Mouse (Mus musculus): Measurements from ENCODE around the gene Lonp2.

The Lonp2 gene

DNA sequence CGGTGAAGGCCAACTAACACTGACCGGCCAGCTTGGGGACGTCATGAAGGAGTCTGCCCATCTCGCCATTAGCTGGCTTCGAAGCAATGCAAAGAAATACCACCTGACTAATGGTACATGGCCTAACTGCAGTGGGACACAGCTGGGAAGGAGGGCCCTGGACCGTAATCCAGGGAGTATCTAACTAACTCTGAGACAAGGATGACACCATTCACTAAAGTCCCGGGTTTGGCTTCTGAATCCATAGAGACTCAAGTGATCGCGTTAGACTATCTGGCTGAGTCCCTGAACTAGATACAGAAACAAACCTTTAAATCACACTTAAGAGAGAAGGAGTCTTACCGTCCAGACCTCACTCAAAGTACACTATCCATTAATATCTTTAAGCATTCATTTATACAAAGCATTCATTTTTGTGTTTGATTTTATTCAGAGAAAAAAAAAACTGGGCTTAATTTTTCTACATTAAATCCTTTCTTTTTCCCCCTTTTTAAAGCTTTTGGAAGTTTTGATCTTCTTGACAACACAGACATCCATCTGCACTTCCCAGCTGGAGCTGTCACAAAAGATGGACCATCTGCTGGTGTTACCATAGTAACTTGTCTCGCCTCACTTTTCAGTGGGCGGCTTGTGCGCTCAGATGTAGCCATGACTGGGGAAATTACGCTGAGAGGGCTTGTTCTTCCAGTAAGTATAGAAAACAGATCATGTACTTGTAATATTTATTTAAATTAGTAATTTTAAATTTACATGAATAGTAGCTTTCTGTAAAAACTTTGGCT lies 89.8 kb downstream of the Lonp2 start:
- DNase-seq (ENCODE audit: low read depth, low spot score): no peak

DNA sequence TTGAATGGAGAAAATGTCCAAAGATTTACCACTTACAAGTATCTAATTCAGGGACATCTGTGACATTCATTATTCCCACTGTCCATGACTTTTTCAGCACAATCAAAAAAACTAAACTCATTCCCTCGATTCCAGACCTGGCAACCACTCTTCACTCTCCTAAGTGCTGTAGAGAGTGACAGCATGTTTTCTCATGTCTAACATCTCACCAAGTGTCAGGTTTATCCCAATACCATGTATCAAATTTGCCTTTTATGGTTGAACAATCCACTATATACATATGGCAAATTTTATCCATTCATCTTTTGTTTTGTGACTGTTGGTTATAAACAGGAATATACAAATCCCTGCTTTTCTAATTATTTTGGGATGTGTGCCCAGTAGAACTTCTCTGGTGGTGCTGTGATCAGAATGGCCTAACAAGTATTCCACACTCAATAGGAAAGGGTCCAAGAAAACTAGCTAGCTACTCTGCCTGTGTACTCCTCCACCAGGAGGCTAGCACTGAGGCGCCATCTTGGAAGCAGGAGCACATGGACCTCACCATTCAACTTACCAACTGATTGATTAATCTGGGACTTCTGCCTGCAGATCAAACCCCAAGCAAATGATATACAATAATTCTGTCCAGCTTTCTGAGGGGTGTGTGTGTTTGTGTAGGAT lies 94.6 kb downstream of the Lonp2 start:
- no peak for DNase-seq (ENCODE audit: low read depth, low spot score)

DNA sequence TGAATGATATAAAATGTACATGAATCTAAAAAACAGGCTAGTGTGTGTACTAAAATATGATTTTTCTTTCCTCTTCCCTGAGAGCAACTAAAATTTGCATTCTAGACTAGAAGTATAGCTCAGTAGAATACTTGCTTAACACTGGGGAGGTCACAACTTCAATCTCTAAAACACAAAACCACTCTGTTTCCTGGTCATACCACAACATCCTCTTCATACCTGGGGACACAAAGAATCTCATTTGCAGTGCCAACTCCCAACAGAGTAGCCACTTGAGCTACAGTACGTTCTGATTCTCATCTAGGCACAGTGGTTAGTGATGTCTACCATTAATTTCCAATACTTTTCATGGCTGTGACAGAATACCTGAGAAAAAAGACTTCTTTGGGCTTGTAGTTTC lies 95.5 kb downstream of the Lonp2 start:
- DNase-seq (ENCODE audit: low read depth, low spot score): no peak

DNA sequence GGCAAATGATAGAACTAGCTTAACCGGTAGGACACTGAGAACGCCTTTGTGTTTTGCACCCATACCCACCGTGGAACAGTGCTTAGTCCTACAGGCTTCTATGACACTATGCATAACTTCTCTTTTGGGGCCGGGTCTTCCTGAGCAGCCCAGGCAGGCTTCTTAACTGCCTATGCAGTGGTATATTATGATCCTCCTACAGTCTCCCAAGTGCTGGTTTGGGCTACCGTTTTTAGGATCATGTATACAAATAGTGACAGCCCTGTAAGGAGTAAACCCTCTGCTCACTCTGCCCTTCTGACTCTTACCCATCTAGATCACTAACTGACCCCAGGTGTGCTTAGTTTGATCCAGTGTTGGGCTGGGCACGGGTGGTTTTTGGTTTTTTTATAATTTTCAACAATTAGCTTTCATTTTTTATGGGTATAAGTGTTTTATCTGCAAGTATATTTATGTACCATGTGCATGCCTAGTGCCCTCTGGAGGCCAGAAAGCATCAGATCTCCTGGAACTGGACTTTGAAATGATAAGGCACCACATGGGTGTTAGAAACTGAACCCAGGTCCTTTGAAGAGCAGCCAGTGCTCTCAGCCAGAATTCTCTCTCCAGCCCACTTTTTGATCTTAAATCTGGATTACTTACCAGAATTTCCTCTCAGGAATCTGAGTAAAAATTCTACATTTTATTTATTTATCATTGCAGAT lies 97.1 kb downstream of the Lonp2 start:
- no peak for DNase-seq (ENCODE audit: low read depth, low spot score)

DNA sequence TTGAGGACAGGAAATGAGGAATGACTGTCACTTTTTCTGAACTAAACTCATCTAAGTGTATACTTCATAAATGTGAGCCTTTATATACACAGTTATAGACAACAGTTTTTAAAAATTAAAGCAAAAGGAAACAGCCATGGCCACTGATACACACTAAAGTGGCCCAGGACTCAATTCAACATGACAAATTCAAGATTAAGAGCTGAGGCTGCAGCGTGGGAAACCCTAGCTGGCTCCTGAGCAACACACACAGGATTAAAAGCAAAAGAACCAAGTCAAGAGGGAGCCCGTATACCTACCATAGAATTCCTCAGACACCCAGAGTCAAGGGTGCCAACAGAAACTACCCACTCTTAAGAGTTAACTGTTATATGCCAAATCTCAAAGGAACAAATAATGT lies 97.6 kb downstream of the Lonp2 start:
- DNase-seq (ENCODE audit: low read depth, low spot score): no peak

DNA sequence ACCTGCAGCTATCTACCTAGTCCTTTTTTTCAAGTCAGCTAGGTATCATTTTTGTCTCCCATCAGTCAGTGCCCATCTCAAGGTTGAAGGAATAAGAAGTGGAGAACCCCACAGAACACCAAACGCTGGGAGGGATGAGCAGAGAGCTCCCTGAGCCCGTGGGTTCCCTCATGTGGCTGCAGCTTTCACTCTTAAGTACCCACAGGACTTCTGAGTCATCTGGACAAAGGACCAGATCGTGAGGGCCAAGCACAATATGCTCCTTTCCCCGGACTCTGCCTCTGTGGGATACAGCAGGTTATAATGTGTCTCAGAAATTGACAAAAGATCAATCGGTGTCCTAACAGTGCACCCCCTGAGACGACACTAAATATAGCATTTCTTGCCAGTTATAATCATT lies 103.1 kb downstream of the Lonp2 start:
- DNase-seq (ENCODE audit: low read depth, low spot score): no peak

DNA sequence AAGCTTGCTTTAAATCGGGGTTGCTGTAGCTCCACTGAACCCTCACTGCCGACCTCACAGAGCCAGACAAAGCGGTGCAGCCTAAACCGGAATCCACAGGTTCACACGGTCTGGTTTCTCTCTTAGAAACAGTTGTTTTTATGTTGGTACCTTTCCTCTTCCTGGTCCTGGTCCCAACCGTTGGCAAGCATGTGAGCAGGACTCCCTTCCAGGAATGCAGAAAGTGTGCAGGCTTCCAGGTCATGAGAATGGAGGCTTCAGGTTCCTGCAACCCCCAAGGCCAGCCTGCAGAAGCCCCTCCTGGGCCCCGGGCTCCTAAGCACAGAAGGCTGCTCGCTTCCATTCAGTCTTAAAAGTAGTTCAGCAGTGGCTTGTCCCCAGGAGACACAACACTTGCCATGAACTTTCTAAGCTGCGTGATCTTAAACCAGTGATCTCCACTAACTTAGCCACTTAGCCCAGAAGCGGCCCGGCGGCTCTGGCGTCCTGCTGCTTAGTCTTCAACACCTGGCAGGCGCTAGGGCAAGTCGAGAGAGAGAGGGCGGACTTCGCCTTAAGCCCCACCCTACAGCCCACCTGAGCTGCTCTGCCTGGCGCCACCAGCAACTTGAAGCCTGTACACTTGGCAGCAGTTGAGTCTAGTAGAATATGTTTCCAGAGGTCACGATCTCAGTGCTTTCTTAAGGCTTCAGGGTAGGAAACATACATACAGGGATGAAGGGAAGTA lies 104.5 kb downstream of the Lonp2 start:
- peak; percentile 34 for DNase-seq (ENCODE audit: low read depth, low spot score)

DNA sequence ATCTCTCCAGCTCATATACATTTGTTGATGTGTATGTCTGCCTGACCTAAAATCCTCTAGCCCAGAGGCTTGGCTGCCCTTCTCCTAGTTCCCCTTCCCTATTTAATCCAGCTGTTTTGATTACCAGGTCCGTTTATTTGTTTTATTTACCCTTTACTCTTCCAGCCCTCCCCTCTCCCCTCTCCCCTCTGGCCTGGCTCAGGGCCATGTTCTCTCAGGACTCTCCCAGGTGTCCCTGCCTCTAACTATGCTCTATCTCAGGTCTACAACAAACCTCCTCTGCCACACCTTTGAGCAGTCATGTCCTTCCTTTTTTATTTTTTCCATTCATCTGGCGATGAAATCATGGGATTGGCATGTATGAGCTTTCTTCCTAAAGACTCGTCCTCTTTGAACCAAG lies 106.5 kb downstream of the Lonp2 start:
- DNase-seq (ENCODE audit: low read depth, low spot score): no peak

DNA sequence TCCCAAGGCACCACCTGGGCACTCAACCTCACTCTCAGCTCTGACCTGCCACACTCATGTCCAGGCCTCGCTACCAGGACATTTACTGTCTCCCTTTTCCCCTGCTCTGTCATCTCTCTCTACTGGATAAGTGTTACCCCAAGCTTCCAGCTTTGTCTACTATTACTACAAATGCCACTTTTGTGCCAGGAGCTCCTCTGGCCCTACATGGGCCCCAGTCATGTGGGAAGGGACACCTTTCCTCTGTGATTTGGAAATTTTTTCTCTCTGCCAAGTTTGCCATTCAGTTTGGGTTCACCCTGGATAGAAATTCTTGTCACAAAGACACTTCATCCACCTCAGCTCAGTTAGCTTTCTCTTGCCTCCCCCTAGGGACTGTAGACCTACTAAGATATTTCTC lies 107.0 kb downstream of the Lonp2 start:
- DNase-seq (ENCODE audit: low read depth, low spot score): no peak

DNA sequence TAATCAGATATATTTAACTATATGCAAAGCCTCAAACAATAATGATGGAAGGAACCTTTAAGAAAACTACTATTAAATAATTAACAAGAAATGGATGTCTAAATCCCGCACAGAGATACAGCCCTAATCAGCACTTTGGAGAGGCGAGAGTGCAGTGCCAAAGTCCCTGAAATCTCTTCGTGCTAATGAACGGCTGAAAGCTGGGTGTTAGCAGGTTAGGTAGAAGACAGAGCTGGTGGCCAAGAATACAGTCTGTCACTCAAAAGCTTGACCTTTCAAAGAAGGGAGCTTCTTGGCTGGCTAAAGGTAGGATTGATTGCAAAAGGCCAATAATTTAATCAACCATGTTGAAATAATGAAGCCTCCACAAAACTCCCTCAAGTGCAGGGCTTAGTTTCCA lies 110.3 kb downstream of the Lonp2 start:
- no peak for DNase-seq (ENCODE audit: low read depth, low spot score)

DNA sequence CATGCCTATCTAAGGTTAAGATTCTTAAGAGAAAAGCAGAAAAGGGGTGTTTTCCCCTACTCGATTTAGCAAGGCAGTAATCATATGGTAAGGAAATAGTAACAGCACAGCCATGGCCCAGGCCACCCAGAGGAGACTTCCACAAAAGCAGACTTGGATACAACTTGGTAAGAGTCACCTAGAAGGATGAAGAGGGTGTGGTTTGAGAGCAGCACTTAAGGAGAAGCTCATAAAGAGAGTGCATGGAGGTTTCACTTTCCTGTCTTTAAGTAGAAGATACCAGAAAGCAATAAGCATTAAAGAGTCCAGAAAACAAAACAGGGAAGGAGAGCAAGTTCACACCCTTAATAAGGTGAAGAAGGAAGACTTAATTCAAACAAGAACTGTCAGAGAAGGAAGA lies 111.1 kb downstream of the Lonp2 start:
- DNase-seq (ENCODE audit: low read depth, low spot score): no peak

DNA sequence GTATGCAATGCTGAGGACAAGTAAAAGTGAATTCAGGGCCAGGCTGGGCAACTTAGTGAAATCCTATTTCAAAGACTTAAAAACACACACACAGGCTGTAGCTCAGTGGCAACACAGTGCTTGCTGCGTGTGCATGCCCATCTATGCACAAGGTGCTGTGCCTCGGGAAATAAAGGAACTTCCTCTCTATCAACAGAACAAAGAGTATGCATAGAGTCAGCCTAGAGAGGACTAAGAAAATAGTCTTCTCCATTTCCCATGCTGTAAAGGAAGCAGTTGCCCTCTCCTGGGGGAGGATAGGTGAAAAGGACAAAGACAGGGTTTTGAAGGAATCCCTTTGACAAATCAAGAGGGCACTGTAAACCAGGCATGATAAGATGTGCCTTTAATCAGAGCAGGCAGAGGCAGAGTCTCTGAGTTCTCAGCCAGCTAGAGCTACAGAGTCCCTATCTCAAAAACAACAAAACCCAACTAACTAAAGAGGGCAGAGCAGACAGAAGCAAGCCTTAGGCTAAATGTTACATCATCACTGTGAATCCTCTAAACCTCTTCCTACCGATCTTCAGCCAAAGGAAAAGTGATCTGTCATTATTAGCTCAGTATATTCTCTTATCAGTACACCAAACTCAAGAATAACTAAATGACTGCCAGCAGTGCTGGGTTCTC lies 111.7 kb downstream of the Lonp2 start:
- DNase-seq (ENCODE audit: low read depth, low spot score): no peak

DNA sequence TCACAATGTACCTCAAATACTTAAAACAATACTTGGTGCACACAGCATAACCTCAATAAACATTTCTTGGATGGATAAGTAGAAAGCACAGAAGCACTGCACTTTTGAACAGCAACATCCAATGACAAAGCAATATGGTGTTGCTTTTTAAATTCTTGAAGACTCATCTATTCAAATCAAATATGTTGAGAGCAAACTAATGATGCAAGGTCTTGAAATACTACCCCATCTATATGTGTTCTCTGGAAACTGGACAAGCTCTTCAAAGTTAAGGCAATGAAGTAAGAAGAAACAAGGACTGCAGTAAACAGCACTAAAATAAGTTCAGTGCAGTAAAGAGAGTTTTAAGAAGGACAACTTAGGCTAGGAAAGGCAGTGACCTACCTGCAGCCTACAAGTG lies 117.1 kb downstream of the Lonp2 start:
- DNase-seq (ENCODE audit: low read depth, low spot score): no peak

DNA sequence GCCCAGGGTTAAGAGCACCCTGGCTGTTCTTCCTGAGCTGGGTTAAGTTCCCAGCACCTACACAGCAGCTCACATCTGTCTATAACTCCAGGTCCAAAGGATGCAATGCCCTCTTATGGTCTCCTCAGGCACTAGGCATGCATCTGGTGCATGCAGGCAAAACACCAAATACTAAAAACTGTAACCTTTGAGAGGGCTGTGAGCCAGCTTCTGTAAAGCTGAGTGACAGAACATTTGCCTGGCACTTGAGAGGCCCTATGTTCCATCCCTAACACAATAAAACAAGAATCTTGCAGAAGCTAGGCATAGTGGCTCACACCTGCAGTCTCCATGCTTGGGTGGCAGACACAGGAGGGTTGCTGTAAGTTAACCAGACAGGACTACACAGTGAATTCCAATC lies 117.8 kb downstream of the Lonp2 start:
- DNase-seq (ENCODE audit: low read depth, low spot score): no peak

DNA sequence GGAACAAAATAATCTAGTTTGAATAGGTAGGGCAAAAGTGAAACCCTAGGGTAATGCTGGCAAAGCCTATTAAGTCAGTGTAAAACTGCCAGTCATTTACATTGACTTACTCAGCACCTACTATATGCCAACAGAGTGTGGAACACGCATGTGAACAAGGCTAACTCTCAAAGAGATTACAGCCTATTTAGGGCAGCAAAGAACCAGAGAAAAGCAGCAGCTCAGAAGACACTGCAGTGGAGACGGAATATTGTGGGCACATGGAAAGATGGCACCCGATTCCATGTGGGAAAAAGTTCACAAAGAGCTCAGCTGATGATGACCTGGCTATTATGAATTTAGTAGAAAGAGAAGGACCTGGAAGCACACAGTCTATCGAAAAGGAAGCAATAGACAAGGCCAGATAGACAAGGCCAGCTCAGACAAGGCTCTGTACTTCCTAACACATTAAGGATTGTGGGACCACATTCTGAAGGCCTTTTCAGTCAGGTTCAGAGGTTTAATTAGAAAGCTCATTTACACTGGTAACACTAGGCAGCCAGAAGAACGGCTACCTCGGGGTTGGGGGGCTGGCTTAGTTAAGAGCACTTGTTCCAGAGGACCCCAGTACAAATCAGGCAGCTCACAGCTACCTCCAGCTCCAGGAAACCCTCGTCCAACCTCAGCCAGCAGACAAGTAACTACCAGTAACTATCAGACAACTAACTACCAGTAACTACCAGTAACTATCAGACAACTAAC lies 118.9 kb downstream of the Lonp2 start:
- DNase-seq (ENCODE audit: low read depth, low spot score): no peak

DNA sequence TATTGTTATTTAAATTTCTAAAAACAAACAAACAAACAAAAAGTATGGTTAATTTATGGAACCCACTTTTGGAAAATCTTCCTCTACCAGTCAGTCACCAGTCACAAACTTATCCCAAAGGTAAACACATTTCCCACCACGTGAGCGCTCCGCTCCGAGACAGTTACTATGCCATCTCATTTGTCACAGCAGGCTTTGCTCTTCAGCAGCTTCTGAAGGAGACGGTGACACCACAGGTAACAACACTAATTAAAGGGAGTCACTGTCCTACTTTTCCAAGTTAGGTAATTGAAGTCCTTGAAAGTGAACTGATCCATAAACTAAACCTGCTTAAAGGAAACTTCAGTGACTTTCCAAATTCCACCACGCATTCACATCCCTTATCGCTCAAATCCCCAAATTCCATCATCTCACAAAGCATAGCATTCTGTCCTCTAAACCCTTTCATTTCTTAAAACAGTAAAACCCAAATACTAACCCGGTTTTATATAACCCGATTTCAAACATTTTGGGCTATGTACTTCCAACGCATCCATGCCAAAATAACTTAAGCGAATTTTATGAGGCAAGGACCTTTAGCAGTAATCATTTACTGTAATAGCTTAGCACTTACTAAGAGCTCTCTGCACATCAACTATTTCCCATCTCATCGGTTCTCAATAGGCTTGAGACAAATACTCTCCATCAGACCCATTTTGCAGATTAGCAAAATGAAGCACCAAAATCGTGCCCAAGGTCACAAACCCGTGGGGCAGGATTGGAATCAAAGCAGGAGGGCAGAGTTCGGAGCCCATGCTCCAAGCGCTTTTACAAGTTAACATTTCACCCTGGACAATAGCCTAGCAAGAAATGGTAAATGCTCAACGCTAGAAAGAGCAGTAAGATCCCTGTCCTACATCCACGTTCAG lies 120.7 kb downstream of the Lonp2 start:
- DNase-seq (ENCODE audit: low read depth, low spot score): no peak

DNA sequence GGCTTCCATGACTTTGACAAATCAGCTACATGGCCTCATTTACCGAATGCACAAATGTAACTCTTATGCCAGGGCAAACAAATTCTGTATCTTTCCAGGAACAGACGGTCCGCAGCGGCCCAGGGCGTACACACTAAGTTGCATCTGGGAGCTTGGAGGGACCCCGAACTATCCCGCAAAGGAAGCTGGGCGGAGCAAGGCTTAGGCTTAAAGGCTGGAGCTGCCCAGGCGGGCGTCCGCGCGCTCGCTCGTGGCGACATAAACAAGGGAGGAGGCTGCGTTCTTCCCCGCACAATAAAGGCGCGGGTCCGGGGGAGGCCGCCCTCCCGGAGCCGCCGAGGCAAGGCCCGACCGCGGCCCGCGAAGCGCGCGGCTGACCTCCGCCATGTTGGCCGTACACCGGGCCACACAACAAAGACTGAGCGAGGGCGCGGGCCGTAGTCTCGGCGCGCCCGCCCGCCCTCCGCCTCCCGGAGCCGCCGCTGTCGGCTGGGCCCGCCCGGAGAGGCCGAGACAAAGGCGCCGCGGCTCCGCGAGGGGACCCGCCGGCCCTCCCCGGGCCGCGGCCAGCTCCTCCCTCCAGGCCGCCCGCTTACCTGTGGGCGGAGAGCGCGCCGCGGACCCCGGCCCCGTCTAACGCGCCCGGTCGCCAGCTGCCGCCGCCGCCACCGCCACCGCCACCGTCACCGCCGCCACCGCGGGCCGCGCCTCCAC lies 121.5 kb downstream of the Lonp2 start, which contains the start of the genes Gm10638 and Siah1a:
Gene Gm10638, plus strand, starts transcription at position 479 of the 714 bp plus-strand sequence.
Gene Siah1a, minus strand, starts transcription at position 714 of the 714 bp plus-strand sequence.
- DNase-seq (ENCODE audit: low read depth, low spot score): peak; percentile 47

DNA sequence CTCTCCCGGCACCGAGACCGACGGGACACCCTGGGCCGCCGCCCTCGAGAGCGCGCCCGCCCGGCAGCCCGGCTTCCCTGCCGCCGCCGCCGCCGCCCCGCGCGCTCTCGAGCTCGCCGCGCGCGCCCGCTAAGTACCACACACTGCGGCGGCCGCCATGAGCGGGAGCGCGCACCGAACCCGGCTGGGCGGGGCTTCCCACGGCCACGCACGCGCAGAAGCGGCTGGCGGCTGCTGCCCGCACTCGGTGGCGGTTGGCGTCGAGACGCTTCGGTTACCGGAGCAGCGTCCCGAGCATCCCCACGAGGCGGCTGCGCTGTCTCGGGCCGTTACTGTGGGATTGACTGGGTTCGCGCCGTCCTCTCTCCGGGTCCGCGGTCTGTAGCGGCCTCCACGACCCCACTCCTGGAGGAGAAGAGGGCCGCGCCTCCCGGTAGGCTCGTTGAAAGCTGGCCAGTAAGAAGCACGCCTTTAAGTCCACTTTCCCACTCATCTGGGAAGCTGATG lies 122.1 kb downstream of the Lonp2 start:
- peak; percentile 65 for DNase-seq (ENCODE audit: low read depth, low spot score)

DNA sequence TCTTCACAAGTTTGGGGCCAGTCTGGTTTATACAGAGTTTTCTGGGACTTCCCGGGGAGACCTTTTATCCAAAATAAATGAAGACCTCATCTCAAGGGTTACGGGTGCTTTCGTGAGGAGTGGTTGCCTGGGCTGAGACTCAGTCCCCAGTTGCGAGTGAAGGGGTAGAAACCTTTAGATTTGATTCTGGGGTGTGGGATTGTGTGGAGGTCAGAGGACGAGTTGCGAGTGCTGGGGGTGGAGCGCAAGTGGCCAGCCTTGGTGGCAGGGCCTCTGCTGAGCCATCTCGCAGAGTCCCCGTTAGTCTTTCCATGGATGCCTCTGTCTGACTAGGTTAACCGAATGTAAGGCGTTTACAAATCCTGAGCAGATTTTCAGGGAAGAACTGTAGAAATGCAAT lies 122.7 kb downstream of the Lonp2 start:
- DNase-seq (ENCODE audit: low read depth, low spot score): no peak

All from WW6 (cell line).